Mouse (Mus musculus): Measurements from ENCODE around the gene Akap4.

- TF ChIP-seq POLR2A (IDR thresholded peaks at IDR 0.05; ENCODE audit: insufficient read depth, low read depth, low read length) (no peak), CTCF (IDR thresholded peaks at IDR 0.05) (no peak)
Observed at GRCm38 (mm10) chrX:7057056-7057455, 10.3 kb upstream of the Akap4 start.

Measured in heart, adult 2 months (tissue).